Mouse (Mus musculus) megakaryocyte-erythroid progenitor cell, adult 5-6 weeks (primary cell): Measurements from ENCODE around the gene Cstad. TPM values are rescaled to one million over a fixed set of nuclear protein-coding genes. Genes with fewer than 3 reads are reported as not detected.

Experiments used
- ATAC-seq: replicated peaks from 2 replicates; pipeline ENCODE4 v1.8.0; 2016; ENCODE audit warnings: mild to moderate bottlenecking, inconsistent platforms; ENCODE audit not compliant: severe bottlenecking, poor library complexity, low FRiP score, low TSS enrichment
- total RNA-seq, 2 experiments: library from RNA; stranded (forward) in 1 of 2; stranded (reverse) in 1 of 2; fragments of 200-1000, 215-1000 nt in 1 of 2; fragments of >200 nt in 1 of 2; fragmentation: Nextera tagmentation in 1 of 2; gene quantifications; 2 replicates each; pipeline ENCODE4 v1.2.3; 2014 to 2017

The Cstad gene
- total RNA-seq, 2 experiments from 2014 or later: not detected

GRCm38 (mm10) chr2:30592951-30593350, 1.9 kb upstream of the Cstad start:
- ATAC-seq: no peak

- no peak for ATAC-seq
Measured at GRCm38 (mm10) chr2:30593636-30594310, 1.1 kb upstream of the Cstad start.

- no peak for ATAC-seq
Measured at GRCm38 (mm10) chr2:30595796-30596195, 956 bp downstream of the Cstad start.

GRCm38 (mm10) chr2:30599621-30600020, 4.8 kb downstream of the Cstad start:
- no peak for ATAC-seq

GRCm38 (mm10) chr2:30600291-30600690, 5.5 kb downstream of the Cstad start:
- no peak for ATAC-seq

- ATAC-seq: no peak
Measured at GRCm38 (mm10) chr2:30600965-30601841, 6.4 kb downstream of the Cstad start.

GRCm38 (mm10) chr2:30602451-30602850, 7.6 kb downstream of the Cstad start:
- no peak for ATAC-seq

GRCm38 (mm10) chr2:30603731-30604130, 8.9 kb downstream of the Cstad start:
- no peak for ATAC-seq

GRCm38 (mm10) chr2:30604880-30605761, 10.3 kb downstream of the Cstad start:
- ATAC-seq: no peak

- ATAC-seq: no peak
Measured at GRCm38 (mm10) chr2:30605762-30606051, 10.9 kb downstream of the Cstad start.

GRCm38 (mm10) chr2:30606621-30607052, 11.8 kb downstream of the Cstad start:
- ATAC-seq: no peak

- ATAC-seq: no peak
Measured at GRCm38 (mm10) chr2:30607941-30608340, 13.1 kb downstream of the Cstad start.

GRCm38 (mm10) chr2:30608690-30609201, 13.9 kb downstream of the Cstad start:
- no peak for ATAC-seq

- no peak for ATAC-seq
Measured at GRCm38 (mm10) chr2:30613574-30613973, 18.7 kb downstream of the Cstad start.

GRCm38 (mm10) chr2:30614151-30614923, 19.5 kb downstream of the Cstad start:
- ATAC-seq: no peak

- no peak for ATAC-seq
Measured at GRCm38 (mm10) chr2:30615869-30616268, 21.0 kb downstream of the Cstad start.

- ATAC-seq: no peak
Measured at GRCm38 (mm10) chr2:30616464-30616863, 21.6 kb downstream of the Cstad start.

- 0 out of 2 replicates have a peak, but pooled peaks have one; percentile 22 for ATAC-seq
Measured at GRCm38 (mm10) chr2:30618487-30619248, 23.8 kb downstream of the Cstad start.
